Mouse (Mus musculus) kidney, postnatal 4 days (tissue): ENCODE data around the gene Cep78.

ENCODE experiments used
- DNase-seq, 2 experiments: peaks; one replicate each; pipeline ENCODE4 v3.0.0; 2021; ENCODE audit warnings: mixed read lengths in 2 of 2

Cep78 gene

GRCm38 (mm10) chr19:15965082-15965481, 19.7 kb downstream of the Cep78 start:
- DNase-seq = peak in 1 of 2 experiments; percentile 41

GRCm38 (mm10) chr19:15964533-15964932, 20.3 kb downstream of the Cep78 start:
- no peak for DNase-seq

GRCm38 (mm10) chr19:15963011-15963695, 21.6 kb downstream of the Cep78 start:
- DNase-seq = no peak

GRCm38 (mm10) chr19:15962313-15962712, 22.5 kb downstream of the Cep78 start:
- no peak for DNase-seq

GRCm38 (mm10) chr19:15950225-15950624, 34.6 kb downstream of the Cep78 start:
- DNase-seq = peak in 1 of 2 experiments; percentile 36

GRCm38 (mm10) chr19:15948867-15949266, 35.9 kb downstream of the Cep78 start:
- DNase-seq = no peak

- no peak for DNase-seq
Measured at GRCm38 (mm10) chr19:15948426-15948825, 36.4 kb downstream of the Cep78 start.

GRCm38 (mm10) chr19:15947237-15947636, 37.6 kb downstream of the Cep78 start, which contains the start of gene Psat1:
Gene Psat1 (minus strand): TSS chr19:15947337.
- no peak for DNase-seq

- peak; percentile 8 to 31 for DNase-seq
Measured at GRCm38 (mm10) chr19:15946663-15947062, 38.1 kb downstream of the Cep78 start.

- no peak for DNase-seq
Measured at GRCm38 (mm10) chr19:15943117-15943423, 41.7 kb downstream of the Cep78 start.

- no peak for DNase-seq
Measured at GRCm38 (mm10) chr19:15942421-15943116, 42.2 kb downstream of the Cep78 start.

GRCm38 (mm10) chr19:15941399-15941798, 43.4 kb downstream of the Cep78 start:
- peak; percentile 16 to 28 for DNase-seq

GRCm38 (mm10) chr19:15925719-15926045, 59.1 kb downstream of the Cep78 start:
- peak; percentile 82 to 89 for DNase-seq

- DNase-seq = peak; percentile 88 to 93
Measured at GRCm38 (mm10) chr19:15924866-15925718, 59.7 kb downstream of the Cep78 start.

- DNase-seq = peak; percentile 66 to 76
Measured at GRCm38 (mm10) chr19:15924181-15924865, 60.5 kb downstream of the Cep78 start.

- DNase-seq = peak; percentile 32 to 43
Measured at GRCm38 (mm10) chr19:15923426-15923825, 61.4 kb downstream of the Cep78 start.

GRCm38 (mm10) chr19:15919336-15919735, 65.5 kb downstream of the Cep78 start:
- no peak for DNase-seq

GRCm38 (mm10) chr19:15918111-15918510, 66.7 kb downstream of the Cep78 start:
- no peak for DNase-seq

GRCm38 (mm10) chr19:15913249-15913997, 71.4 kb downstream of the Cep78 start:
- DNase-seq = no peak

GRCm38 (mm10) chr19:15911441-15911840, 73.3 kb downstream of the Cep78 start:
- DNase-seq = no peak

- DNase-seq = no peak
Measured at GRCm38 (mm10) chr19:15910987-15911386, 73.8 kb downstream of the Cep78 start.

- DNase-seq = no peak
Measured at GRCm38 (mm10) chr19:15910488-15910887, 74.3 kb downstream of the Cep78 start.
